Mouse (Mus musculus) small intestine, adult 2 months (tissue): ENCODE measurements around the gene Defa34.
"Not testable (repeated sequence)": the region's sequence is repeated elsewhere in the genome, so short reads cannot be mapped to it uniquely, and the experiment has no call there.

Experiments
- CTCF ChIP-seq: fragments of 200-500 bp; IDR thresholded peaks from 2 replicates; pipeline ENCODE4 v1.5.1; 2012; ENCODE audit warnings: low read depth, mild to moderate bottlenecking, control low read depth, inconsistent platforms, low read length, moderate library complexity, mixed read lengths; ENCODE audit not compliant: insufficient replicate concordance, insufficient read length; ENCODE audit errors: extremely low read depth
- POLR2A ChIP-seq: fragments of 200-500 bp; IDR thresholded peaks from 2 replicates; pipeline ENCODE4 v1.6.1; 2012; ENCODE audit warnings: low read depth, mild to moderate bottlenecking, control low read depth, inconsistent platforms, low read length, moderate library complexity

DNA sequence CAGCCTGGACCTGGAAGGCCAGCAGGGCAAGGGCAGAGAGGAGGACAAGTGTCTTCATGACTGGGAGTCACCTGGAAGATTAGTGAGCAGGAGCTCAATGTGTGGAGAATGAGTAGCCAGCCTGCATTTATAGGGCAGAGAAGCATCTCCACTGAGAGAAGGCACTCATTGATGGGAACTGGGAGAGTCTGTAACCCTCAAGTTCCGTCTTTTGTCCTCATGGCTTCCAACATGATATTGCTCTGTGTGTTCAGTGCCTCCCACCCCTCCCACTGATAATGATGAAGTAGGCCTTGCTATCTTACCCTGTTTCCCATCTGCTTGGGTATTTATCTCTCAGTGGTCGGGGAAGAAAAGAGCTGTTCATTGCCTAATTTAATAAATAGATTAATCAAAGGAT lies 37.9 kb downstream of the Defa34 start, which contains the start of gene AY761184:
- TF ChIP-seq POLR2A, CTCF: not testable (repeated sequence)
